10 mouse cellular contexts compared by ENCODE assay signal in genomic region chr19:18889632-18890031, GRCm38 (mm10).
DNase-seq lines count a peak whose midpoint lies in the region; ATAC-seq and TF ChIP-seq lines count a peak whose summit lies in the region.
"Had no signal": no experiment of that assay in that cellular context is flagged by ENCODE, and none has a peak within 500 bp of the region (broad histone marks: within the 10 kb centered on the region; RNA-seq: fewer than 3 reads in every experiment).

No protein-coding gene starts in this region.

- TF ChIP-seq POLR2A in limb, embryonic 14.5 days (IDR thresholded peaks at IDR 0.05; ENCODE audit: borderline replicate concordance, extremely low read depth, insufficient read depth, insufficient read length): no peak

- no peaks in the 10 kb centered on the region; the same call in 1 of the 2 replicates for H3K27me3 ChIP-seq in heart, embryonic 12.5 days (replicated peaks)
- no peaks in the 10 kb centered on the region for H3K27me3 ChIP-seq in neural tube, embryonic 11.5 days (ENCODE audit: control insufficient read depth, insufficient read depth, low read length)
- no peaks in the 10 kb centered on the region for H3K27me3 ChIP-seq in limb, embryonic 14.5 days (ENCODE audit: control insufficient read depth, insufficient read depth, low read length)
- H3K27me3 ChIP-seq in liver, embryonic 11.5 days (replicated peaks; ENCODE audit: control insufficient read depth, insufficient read depth, low read length): no peaks in the 10 kb centered on the region

- ATAC-seq in heart, embryonic 12.5 days (ENCODE audit: insufficient number of reproducible peaks, low FRiP score): no peak
- 0 out of 2 replicates have a peak, but pooled peaks have one; percentile 43 for ATAC-seq in neural tube, embryonic 11.5 days (ENCODE audit: insufficient read depth, low FRiP score, low TSS enrichment)
- ATAC-seq in limb, embryonic 14.5 days (ENCODE audit: low FRiP score, low read depth): no peak
- no peak for ATAC-seq in liver, embryonic 11.5 days (replicated peaks; ENCODE audit: low FRiP score)

- H3K9me3 ChIP-seq in heart, embryonic 12.5 days (replicated peaks): no peaks in the 10 kb centered on the region
- H3K9me3 ChIP-seq in neural tube, embryonic 11.5 days (ENCODE audit: control insufficient read depth, low read length): no peaks in the 10 kb centered on the region
- no peaks in the 10 kb centered on the region for H3K9me3 ChIP-seq in limb, embryonic 14.5 days (ENCODE audit: control insufficient read depth, low read length)
- H3K9me3 ChIP-seq in liver, embryonic 11.5 days (ENCODE audit: control insufficient read depth, low read length): no peaks in the 10 kb centered on the region

- no peaks in the 10 kb centered on the region; the same call in 1 of the 2 replicates for H3K4me1 ChIP-seq in heart, embryonic 12.5 days (replicated peaks)
- H3K4me1 ChIP-seq in neural tube, embryonic 11.5 days (ENCODE audit: control insufficient read depth, insufficient read depth, low read length): peaks cover 6% of the 10 kb centered on the region
- H3K4me1 ChIP-seq in limb, embryonic 14.5 days (ENCODE audit: control insufficient read depth, insufficient read depth, low read length): peaks cover 4% of the 10 kb centered on the region; the same call in 1 of the 2 replicates
- H3K4me1 ChIP-seq in liver, embryonic 11.5 days (replicated peaks; ENCODE audit: control insufficient read depth, insufficient read depth, low read length): no peaks in the 10 kb centered on the region

- H3K4me2 ChIP-seq in heart, embryonic 12.5 days: peak overlapping the region; percentile 62
- peak overlapping the region; percentile 48 for H3K4me2 ChIP-seq in neural tube, embryonic 11.5 days (ENCODE audit: low read depth)
- peak overlapping the region; percentile 36; the same call in 1 of the 2 replicates for H3K4me2 ChIP-seq in limb, embryonic 14.5 days (replicated peaks; ENCODE audit: low read depth, low read length, severe bottlenecking)
- no peak overlapping the region for H3K4me2 ChIP-seq in liver, embryonic 11.5 days

- H3K36me3 ChIP-seq in heart, embryonic 12.5 days: no peaks in the 10 kb centered on the region
- no peaks in the 10 kb centered on the region for H3K36me3 ChIP-seq in neural tube, embryonic 11.5 days (ENCODE audit: control insufficient read depth, insufficient read depth, low read length)
- no peaks in the 10 kb centered on the region for H3K36me3 ChIP-seq in limb, embryonic 14.5 days (ENCODE audit: control insufficient read depth, insufficient read depth, low read length)
- H3K36me3 ChIP-seq in liver, embryonic 11.5 days (ENCODE audit: control insufficient read depth, insufficient read depth, low read length): no peaks in the 10 kb centered on the region

- DNase-seq in heart, adult 8-10 months (ENCODE audit: low spot score): no peak
- no peak for DNase-seq in neural tube, embryonic 11.5 days (ENCODE audit: low spot score)
- no peak for DNase-seq in neural tube, embryonic 10.5 days (ENCODE audit: extremely low spot score, low spot score)
- DNase-seq in limb, embryonic 14.5 days (ENCODE audit: low spot score): no peak
- DNase-seq in urinary bladder, adult 18-20 months (ENCODE audit: low spot score in 2 of 2): no peak
- DNase-seq in adrenal gland, postnatal 25 days: no peak
- no peak for DNase-seq in liver, embryonic 11.5 days (ENCODE audit: low spot score)
- DNase-seq: kidney, adult 11 months had no signal

- 92% methylated on average over 1 of the region's 1 CpGs for WGBS in heart, embryonic 12.5 days
- 85% methylated on average over 1 of the region's 1 CpGs for WGBS in neural tube, embryonic 11.5 days
- WGBS in limb, embryonic 14.5 days: 77% methylated on average over 1 of the region's 1 CpGs
- WGBS in liver, embryonic 11.5 days: 88% methylated on average over 1 of the region's 1 CpGs

- peak overlapping the region; percentile 37; the same call in 1 of the 2 replicates for H3K4me3 ChIP-seq in heart, embryonic 12.5 days
- H3K4me3 ChIP-seq in neural tube, embryonic 11.5 days (ENCODE audit: low read depth, low read length): no peak overlapping the region
- 0 out of 2 replicates have a peak overlapping the region, but pooled peaks have one; percentile 4 for H3K4me3 ChIP-seq in limb, embryonic 14.5 days (replicated peaks; ENCODE audit: low read length)
- H3K4me3 ChIP-seq in liver, embryonic 11.5 days (ENCODE audit: low read depth, low read length): no peak overlapping the region

- no peak overlapping the region for H3K27ac ChIP-seq in heart, embryonic 12.5 days (ENCODE audit: poor library complexity, severe bottlenecking)
- peak overlapping the region; percentile 62; the same call in 1 of the 2 replicates for H3K27ac ChIP-seq in neural tube, embryonic 11.5 days (ENCODE audit: low read depth, low read length)
- H3K27ac ChIP-seq in limb, embryonic 14.5 days (replicated peaks; ENCODE audit: low read depth, low read length): no peak overlapping the region
- no peak overlapping the region for H3K27ac ChIP-seq in liver, embryonic 11.5 days (ENCODE audit: low read depth, low read length)
- H3K27ac ChIP-seq: macrophage had no signal

- no peak overlapping the region for H3K9ac ChIP-seq in heart, embryonic 12.5 days
- H3K9ac ChIP-seq in neural tube, embryonic 11.5 days (ENCODE audit: low read length): peak overlapping the region; percentile 44
- H3K9ac ChIP-seq in limb, embryonic 14.5 days (ENCODE audit: low read depth, low read length, severe bottlenecking): no peak overlapping the region
- no peak overlapping the region for H3K9ac ChIP-seq in liver, embryonic 11.5 days (ENCODE audit: low read depth, low read length)

Comparison
In these comparisons a context has a peak if more than half of its experiments do, and no peak if none do; other contexts are left out.
1. H3K4me3 ChIP-seq: peak in heart, embryonic 12.5 days (single experiment) and limb, embryonic 14.5 days (single experiment); none in neural tube, embryonic 11.5 days (single experiment) and liver, embryonic 11.5 days (single experiment).